Mouse (Mus musculus) spleen, embryonic (tissue): Measurements from ENCODE around the gene Tent4b.

Experiments used
- CTCF ChIA-PET: fragments of 350-600 bp; sonication (Branson Sonifier 250); formaldehyde crosslinking; loops from one replicate; lab custom pipeline; 2022; lab: Charles Lee

Tent4b gene

GRCm38 (mm10) chr8:88299907-88300603, 101.0 kb downstream of the Tent4b start:
- CTCF ChIA-PET = interaction anchor here (1.0 kb wide), 1 partner anchor 16 kb away, joined by 3 read pairs; no protein-coding TSS in a partner anchor

GRCm38 (mm10) chr8:88301589-88302437, 102.8 kb downstream of the Tent4b start:
- CTCF ChIA-PET = no interaction called here

- CTCF ChIA-PET = no interaction called here
Measured at GRCm38 (mm10) chr8:88305814-88306213, 106.8 kb downstream of the Tent4b start.

- CTCF ChIA-PET = no interaction called here
Measured at GRCm38 (mm10) chr8:88306511-88306910, 107.5 kb downstream of the Tent4b start.

GRCm38 (mm10) chr8:88307736-88308135, 108.7 kb downstream of the Tent4b start:
- CTCF ChIA-PET = no interaction called here
